Mouse (Mus musculus) adipocyte (in vitro differentiated cells): ENCODE measurements around the gene Glrb.
A peak's percentile ranks its signal among the peaks of the same experiment; 100 is the strongest.

ENCODE experiments used
- DNase-seq: peaks from one replicate; pipeline ENCODE4 v3.0.0-alpha.2; 2016; ENCODE audit warnings: low spot score

The Glrb gene

GRCm38 (mm10) chr3:80913111-80913778 is at the start of gene Glrb:
Gene Glrb (minus strand): TSS chr3:80913660.
- DNase-seq, result no peak

GRCm38 (mm10) chr3:80959965-80960364 is 46.5 kb upstream of the Glrb start:
- no peak for DNase-seq

- peak; percentile 89 for DNase-seq
Measured at GRCm38 (mm10) chr3:80958591-80958990, 45.1 kb upstream of the Glrb start.

DNA sequence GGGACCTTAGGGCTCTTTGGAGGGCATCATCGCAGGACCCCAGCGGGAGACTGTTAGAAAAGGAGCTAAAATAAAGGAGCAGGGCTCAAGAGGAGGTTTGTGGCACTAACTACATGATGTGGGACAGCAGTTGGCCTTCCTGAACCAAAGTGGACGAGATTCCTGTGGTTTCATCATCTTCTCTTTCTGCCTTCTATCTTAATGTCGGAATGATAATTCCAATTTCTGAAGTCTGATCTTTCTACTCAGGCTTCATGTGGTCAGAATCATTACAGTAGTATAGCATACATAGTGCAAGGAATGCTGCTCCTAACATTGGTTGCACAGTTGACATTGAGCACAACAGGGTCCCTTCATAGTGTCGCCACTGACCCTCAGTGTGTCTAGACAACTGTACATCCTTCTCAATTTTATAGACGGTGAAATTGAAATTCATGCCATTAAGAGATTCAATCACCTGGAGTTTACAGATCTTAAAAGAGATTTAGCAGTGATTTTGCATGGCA is 372 bp upstream of the Glrb start:
- DNase-seq, result no peak

DNA sequence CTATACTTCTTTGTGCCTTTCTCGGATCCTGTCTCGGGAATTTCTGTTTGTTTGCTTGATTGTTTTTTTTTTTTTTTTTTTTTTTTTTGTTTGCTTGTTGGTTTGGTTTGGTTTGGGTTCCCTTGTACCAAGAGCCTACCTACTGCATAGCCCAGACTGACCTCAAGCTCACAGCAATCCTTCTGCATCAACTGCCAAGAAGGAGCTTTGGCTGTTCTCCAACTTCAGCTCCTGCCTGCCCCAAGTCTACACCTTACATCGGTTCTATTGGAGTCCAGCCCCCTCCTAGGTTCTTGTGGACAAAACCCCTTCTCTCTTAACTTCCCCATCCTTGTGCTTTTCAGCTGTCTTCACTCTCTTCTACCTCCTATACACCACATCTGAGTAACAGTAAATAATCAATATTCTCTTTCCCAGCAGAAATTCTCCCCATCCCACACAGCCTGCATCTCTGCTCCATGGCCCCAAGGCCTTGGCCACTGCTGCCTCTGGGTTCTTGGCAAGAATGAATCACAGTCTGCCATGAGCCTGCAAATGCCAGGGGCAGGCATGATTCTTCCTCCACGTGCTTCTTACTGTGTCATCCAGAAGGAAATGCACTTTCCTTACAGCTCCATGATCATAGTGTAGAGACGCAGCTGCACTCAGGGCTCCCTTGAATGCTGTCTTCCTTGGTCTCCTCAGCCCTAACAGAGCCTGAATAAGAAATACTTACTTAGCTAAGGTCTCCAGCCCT is 18.5 kb downstream of the Glrb start:
- no peak for DNase-seq

DNA sequence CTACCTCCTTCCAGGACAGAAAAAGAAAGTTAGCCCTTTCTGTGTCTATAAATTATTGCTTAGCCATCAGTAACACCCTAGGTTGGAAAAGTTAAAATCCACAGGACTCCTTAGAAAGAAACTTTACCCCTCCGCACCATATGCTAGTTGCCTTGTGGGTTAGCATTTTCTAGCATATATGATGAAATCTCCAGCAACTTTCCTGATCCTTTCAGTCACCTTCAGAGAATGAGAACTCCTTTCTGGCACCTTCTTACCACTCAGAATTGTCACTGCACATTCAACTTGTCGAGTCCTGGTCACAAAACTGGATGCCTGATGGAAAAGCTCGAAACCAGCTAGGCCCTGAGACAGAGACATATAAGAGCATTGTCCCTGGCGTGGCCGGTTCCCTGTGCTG is 19.1 kb downstream of the Glrb start:
- DNase-seq, result no peak

- no peak for DNase-seq
Measured at GRCm38 (mm10) chr3:80893055-80893690, 20.3 kb downstream of the Glrb start.

DNA sequence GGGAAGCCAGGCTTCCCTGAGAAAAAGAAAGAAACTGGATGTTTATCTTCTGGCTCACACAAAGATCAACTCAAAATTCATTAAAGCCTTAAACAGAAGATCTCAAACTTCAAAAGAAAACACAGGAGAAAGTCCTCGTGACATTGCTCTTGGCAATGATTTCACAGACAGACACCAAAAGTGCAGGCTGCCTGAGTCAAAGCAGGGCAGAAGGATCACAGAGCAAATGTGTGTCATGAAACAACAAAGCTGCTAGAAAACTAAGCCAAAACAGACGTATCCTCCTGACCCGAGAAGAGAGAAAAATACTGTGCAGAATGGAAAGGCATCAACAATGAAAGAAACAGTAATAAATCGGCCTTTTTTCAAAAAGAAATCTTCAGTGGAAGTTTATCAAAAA is 22.4 kb downstream of the Glrb start:
- DNase-seq, result no peak

GRCm38 (mm10) chr3:80885174-80885573 is 28.3 kb downstream of the Glrb start:
- DNase-seq, result no peak

DNA sequence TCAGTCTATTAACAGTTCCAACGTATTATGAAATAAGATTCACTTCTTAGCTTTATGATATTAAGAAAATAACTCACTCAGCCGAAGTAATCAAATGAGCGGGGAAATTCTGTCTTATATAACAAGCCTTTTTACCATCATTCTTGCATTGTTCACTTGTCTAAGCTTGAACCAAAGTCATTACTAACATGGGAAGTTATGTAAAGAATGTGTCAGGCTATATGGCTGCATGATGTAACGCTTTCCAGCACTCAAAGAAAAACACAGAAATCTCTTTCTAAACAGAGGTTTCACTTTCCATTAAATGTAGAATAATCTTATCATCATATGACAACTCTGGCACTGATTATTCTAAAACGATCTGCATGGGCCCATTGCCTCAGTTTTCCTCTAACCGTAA is 29.9 kb downstream of the Glrb start:
- no peak for DNase-seq

DNA sequence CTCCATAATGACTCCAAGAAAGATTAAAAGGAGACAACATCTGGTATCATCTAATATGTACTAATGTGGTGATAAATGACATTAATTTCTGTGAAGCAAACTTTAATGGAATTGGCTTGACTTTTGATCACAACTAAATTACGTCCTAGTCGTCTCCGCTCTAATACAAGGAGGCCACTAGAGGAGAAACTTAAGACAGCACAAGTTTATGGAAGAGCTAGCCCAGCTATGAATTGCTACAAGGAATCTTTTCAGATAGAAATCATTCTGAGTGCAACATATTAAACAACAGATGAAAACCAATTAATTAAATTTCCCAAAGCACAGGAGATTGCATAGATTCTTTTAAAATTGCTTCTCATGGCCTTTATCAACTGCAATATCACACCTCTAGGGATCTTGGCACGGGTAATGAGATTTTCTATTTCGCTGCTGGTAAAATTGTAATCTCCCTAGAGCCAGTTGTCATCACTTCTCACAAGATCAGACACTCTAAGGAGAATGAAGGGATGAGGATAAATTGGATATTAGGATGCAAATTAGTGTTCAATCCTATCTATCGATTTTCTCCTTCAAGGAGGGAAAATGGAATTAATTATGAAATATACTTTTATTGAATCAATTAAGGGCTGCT is 32.7 kb downstream of the Glrb start:
- no peak for DNase-seq

- peak; percentile 7 for DNase-seq
Measured at GRCm38 (mm10) chr3:80878571-80878970, 34.9 kb downstream of the Glrb start.

DNA sequence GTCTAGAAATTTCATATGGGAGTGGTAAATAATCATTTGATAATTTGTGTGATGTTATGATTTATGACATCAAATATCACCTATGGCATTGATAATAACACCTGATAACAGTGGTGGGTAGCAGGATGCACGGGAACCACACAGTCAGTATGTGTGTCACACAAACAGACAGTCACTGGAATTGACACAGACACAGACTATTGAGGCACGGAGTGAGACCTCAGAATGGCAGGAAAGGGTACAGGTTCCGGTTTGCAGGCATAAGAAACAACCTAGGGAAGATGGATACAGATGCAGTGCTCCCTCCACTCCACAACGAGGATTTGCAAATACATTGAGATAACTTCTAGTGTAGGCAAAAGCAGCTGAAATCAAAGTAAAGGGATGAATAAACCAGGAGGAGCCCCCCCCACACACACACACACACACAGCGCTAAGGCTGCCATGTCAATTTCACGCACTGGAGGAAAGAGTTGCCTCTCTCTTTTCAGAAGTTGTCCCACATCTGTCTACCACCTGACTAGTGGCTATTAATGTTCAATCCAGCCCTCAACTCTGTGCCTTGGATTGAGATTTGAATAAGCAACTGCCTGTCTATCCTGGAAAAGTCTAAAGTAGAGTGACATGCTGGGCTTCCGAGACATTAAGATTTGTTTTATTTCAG is 38.6 kb downstream of the Glrb start:
- DNase-seq, result no peak

DNA sequence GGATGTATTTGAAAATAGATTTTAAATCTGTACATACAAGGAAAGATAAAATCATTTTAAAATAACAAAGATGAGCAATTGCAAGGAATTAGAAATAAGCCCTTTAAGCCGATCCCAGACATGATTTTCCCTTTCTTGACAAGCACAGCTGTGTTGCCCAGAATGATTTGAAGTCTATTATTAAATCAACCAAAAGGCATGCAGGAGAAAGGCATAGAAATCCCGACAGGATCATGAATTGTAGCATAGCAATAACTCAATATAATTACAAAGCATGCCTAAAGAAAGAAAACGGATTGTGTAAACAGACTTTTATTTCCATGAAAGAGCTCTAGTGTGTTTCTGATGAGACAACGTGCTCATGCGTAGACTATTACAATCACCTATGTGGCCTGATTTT is 39.4 kb downstream of the Glrb start:
- DNase-seq, result no peak

DNA sequence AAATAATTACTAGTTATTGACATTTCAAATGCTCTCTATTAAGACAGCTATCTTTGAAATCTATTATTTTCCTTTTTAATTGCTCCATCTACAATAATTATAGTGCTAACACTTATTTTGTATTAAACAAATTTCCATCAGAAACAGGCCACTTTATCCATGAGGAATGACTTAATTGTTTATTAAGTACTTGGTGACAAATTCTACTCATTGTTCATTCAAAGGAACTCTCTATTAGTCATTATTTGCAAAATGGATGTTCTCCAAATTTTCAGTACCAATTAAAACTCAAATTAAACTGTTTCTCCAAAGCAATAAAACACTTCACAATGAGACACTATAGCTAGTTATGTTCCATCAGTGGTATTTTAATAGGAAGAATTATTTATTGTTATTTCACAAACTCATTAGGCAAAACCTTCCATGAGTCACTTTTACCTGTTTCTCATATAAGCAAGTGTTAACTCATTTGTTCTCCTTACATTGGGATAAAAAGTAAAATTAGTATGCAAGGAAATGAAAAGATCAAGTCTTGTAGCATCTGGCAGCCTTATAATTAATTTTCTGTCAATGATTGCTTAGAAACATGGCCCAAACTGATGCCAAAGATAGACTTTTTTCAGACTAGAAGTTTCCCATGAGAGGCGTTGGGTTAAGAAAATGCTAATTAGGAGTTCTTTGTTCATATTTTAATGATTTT is 41.8 kb downstream of the Glrb start:
- DNase-seq, result no peak

DNA sequence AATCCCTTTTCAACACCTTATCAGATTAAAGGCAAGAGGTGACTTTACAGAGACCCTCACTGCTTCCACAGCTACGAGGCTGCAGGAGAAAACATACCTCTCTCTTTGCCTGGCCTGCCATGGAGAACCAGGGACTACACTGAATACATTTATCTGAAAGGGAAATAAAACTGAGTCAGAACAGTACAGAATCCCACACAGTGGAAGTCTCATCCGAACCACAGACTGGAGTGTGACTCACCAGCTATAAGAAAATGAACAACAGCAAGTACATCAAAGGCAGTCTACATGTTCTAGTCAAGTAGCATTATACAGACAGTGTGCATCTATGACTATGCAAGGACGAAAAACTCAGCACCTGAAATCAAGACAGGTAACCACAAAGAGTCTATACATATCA is 46.1 kb downstream of the Glrb start:
- no peak for DNase-seq

- no peak for DNase-seq
Measured at GRCm38 (mm10) chr3:80852912-80853507, 60.5 kb downstream of the Glrb start.

GRCm38 (mm10) chr3:80850947-80851346 is 62.5 kb downstream of the Glrb start:
- DNase-seq, result no peak

DNA sequence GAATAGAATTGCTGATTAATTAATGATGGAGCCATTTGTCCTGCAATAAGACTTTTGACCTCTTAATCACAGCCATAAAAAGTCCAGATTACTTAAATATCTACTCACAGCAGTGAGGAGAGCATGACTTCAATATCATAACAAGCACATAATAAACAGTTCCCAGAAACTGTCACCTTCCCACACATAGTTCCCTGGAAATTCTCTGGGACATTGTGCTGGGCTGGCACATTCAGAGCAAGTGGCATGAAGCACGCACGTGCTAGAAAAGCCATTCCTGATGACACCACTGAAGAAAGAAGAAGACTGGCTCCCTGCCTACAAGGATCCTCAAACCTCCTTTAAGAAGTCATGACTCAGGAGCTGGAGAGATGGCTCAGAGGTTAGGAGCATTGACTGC is 67.8 kb downstream of the Glrb start:
- peak; percentile 18 for DNase-seq

GRCm38 (mm10) chr3:80839845-80840244 is 73.6 kb downstream of the Glrb start:
- DNase-seq, result no peak

DNA sequence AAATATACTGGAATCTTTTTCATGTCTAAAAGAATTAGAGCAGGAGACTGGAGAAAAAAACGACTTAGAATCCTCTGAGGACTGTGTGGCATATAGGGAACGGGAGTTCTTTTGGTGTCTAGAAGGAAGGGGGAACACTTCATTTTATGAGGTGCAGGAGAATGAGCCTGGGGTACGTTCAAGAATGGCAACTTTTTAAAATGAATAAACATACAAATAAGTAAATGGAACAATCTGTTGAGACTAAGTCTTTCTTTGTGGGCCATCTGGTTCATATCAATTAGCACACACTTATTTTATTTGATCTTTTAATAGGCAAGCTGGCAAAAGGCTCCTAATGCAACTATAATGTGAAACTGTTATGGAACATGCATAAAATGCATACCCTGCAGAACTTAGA is 75.9 kb downstream of the Glrb start:
- DNase-seq, result no peak
